Mouse (Mus musculus): ENCODE results near the gene Ddx4.

Ddx4 gene

GRCm38 (mm10) chr13:112551641-112552548 is 100.4 kb downstream of the Ddx4 start:
- no peak for DNase-seq (ENCODE audit: low spot score)

Measured in ovary, postnatal 14 days (tissue).